Mouse (Mus musculus) liver, postnatal 0 days (tissue): Measurements from ENCODE around the gene D430041D05Rik.

Source experiments
- CTCF ChIP-seq: sonication (generic); IDR thresholded peaks from 2 replicates; pipeline ENCODE4 v1.5.1; 2016; ENCODE audit warnings: antibody characterized with exemption, low read depth
- EP300 ChIP-seq: IDR thresholded peaks from 2 replicates; pipeline ENCODE4 v1.6.1; 2016; ENCODE audit warnings: antibody characterized with exemption, low read depth, mild to moderate bottlenecking

DNA sequence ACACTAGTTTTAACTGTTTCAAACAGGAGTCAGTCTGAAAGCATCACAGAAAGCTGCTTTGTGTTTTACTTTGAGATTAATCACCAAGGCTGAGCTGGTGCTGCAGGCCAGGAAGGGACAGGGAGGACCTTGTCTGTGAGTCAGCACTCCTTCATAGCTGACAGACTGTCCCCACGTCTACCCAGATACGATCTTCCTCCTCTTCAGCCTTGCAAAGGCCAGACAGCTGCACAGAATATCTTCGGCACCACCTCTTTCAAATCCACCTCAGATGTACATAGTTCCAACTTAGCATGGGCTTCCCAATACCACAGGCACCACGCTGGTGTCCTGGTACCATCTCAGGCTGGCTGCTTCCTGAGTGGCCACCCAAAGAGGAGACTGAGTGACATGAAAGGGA is 232.6 kb downstream of the D430041D05Rik start:
- TF ChIP-seq CTCF (no peak), EP300 (no peak)
